Mouse (Mus musculus): Measurements from ENCODE around the gene Selenom.

The Selenom gene

DNA sequence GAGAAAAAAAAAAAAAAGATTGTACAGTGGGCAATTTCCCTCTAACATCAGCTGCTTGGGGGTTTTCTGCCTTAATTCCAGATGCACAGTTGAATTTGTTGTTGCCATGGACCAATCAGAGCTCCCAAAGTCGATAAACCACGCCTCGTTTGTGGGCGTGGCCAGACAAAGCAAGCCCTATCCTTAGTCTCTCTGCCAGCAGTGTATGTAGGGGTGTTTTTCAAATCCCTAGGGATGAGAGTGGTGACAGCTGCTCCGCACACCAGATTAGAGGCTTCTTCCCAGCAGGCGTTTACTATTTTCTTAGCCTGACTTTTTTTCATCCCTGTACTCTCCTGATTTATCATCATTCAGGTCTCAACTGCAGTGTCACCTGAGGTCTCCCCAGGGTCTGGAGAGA is 33.5 kb downstream of the Selenom start:
- DNase-seq (ENCODE audit: extremely low read depth, low read depth): no peak

DNA sequence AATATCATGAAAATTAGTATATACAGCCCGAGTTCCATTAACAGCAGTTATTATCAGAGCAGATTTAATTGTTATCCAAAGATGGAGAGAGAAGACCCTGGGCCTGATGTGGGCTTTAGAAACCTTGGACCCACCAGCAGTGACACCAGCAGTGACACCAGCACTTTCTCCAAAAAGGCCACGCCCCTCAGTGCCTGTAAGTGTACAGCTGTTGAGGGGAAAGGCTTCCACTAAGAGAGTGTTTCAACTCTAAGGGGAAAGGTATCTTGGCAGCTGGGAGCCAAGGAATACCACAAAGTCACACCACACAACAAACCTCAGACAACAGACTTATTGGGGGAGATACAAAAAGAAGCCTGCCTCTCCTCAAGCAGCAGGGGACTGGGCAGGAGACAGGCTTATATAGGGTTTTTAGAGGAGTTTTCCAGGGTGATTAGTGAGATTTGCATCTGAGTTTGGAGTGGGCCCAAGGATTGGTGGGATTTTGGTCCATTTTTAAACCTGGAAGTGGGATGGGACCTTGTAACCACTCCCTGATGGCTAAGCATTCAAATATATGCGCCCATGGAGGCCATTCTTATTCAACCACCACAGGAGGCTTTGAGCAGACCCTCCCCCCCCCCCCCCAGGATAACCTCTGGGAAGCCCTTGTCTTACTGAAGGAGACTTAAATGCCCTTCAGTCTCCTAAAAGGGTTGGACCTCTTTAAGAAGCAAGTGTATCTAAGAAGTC is 34.2 kb downstream of the Selenom start:
- DNase-seq (ENCODE audit: extremely low read depth, low read depth): no peak

DNA sequence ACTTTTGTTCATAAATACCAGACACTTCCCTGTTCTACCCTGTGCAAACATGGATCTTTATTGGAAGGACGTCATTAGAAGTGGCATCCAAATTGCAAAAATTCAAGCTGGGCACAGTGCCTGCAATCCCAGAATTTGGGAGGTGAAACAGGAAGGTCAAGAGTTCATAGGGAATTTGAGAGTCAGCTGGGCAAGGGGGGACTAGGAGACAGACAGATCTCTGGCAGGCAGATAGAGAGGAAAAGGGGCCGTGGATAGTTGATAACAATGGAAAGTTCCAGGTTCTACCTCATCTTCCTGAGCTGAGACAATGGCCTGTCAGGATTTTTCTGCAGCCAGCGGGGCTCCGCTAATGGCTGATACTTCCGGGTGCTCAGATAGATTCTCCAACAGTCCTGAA is 35.3 kb downstream of the Selenom start:
- no peak for DNase-seq (ENCODE audit: extremely low read depth, low read depth)

DNA sequence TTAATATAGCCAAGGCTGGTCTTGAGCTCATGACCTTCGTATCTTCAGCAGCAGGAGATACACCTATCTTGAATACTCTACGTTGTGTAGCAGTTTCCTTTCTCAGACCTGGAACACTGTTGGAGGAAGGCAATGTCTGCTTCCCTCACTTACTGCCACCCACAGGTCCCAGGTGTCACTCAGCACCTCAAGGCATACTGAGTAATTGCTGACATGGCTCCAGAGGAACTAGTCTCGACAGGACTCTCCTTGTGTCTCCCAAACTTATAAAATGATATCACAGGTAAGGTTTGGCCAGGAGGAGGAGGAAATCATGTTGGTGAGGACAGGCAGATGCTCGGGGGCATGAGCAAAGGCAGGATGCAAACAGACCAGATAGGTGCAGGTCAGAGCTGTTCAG is 40.5 kb downstream of the Selenom start:
- DNase-seq (ENCODE audit: extremely low read depth, low read depth): no peak

DNA sequence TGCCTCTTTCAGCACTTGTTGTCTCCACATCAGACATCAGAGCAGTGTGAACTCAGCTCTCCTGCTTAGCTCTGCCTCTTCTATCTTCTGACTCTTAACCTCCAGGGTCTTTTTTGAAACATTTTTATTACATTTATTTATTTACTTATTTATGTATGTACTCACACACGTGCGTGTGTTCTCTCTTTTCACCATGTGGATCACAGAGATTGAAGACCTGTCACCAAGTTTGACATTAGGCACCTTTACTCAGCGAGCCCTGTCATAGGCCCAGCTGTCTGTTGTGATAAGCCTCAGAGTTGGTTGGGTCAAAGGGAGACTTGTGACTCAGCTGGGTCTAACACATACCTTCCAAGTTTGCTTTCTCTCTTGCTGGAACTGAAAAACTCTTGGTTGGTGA is 43.4 kb downstream of the Selenom start:
- DNase-seq (ENCODE audit: extremely low read depth, low read depth): no peak

DNA sequence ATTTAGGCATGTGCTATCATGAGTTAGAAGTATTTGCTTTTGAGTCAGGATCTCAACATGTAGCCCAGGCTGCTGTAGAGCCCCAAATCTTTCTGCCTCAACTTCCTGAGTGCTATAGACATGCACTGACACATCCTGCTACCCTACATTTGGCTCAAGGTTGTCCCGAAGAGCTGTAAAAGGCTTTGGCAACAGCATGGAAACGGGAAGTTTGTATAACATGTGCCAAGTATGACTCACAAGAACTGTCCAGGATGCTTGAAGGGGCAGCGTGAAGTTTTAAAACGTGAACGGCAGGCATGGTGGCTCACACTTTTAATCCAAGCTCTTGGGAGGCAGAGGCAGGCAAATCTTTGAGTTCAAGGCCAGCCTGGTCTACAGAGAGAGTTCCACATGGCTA is 45.7 kb downstream of the Selenom start:
- DNase-seq (ENCODE audit: extremely low read depth, low read depth): no peak

DNA sequence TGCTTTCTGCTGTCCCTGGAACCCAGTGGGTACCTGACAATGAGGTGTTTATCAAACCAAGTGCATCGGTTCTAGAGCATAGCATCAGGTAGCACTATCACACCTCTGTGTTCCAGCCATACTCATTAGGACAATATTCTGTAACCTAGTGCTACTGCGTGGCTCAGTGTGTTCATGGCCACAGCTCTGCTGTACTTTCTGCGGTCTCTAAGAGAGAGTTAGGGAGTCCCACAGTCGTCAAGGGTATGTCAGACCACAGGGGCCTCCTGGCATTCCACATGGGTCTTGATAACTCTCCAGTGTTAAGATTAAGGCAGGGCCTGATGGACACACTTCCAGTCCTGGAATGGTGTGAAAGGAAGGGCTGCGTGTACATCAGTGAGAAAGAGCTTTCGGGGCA is 49.4 kb downstream of the Selenom start:
- no peak for DNase-seq (ENCODE audit: extremely low read depth, low read depth)

DNA sequence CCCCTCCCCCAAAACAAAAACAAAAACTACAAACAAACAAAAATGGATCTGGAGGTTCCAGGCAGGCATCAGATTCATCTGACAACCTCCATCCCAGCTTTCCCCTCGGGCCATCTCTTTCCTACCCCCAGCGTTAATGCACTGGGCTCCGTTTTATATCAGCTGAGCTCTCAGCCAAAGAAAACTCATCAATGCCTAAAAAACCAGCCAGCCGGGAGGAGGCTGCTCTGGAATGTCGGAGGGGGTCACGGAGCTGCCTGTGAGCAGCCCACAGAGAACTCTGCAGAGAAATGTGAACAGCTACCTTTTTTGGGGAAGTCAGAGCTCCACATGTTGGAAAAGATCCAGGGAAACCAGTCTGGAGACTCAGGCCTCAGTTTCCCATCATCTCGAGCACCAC is 50.0 kb downstream of the Selenom start:
- DNase-seq (ENCODE audit: extremely low read depth, low read depth): no peak

DNA sequence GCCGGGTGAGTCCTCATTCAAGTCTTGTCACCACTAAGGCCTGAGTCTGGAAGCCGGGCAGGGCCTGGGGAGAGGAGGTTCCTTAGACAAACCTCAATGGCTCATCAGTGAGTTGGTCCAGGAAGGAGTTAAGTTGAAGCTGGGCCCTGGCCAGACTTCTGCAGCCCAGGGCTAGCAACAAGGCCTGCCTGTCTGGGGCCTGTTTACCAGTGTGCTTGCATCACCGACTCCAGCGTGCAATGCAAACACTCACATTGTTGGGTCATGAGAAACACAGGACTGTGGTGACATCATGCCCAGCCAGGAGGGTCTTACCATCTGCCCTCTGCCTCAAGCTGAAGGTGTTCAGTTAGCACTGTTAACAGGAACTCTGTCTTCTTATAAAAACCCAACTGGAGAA is 51.5 kb downstream of the Selenom start:
- no peak for DNase-seq (ENCODE audit: extremely low read depth, low read depth)
